Mouse (Mus musculus) ES-Bruce4 (cell line): ENCODE measurements around the gene Srsf5.

Experiments
- CTCF ChIP-seq: IDR thresholded peaks from one replicate; pipeline ENCODE4 v1.8.1; 2011; ENCODE audit warnings: low read depth, low read length
- EP300 ChIP-seq: IDR thresholded peaks from 2 replicates; pipeline ENCODE4 v1.6.1; 2011; ENCODE audit warnings: low read depth, low read length; ENCODE audit not compliant: insufficient read depth
- POLR2A ChIP-seq: IDR thresholded peaks from one replicate; pipeline ENCODE4 v1.8.1; 2011; ENCODE audit warnings: low read length; ENCODE audit not compliant: insufficient read depth

DNA sequence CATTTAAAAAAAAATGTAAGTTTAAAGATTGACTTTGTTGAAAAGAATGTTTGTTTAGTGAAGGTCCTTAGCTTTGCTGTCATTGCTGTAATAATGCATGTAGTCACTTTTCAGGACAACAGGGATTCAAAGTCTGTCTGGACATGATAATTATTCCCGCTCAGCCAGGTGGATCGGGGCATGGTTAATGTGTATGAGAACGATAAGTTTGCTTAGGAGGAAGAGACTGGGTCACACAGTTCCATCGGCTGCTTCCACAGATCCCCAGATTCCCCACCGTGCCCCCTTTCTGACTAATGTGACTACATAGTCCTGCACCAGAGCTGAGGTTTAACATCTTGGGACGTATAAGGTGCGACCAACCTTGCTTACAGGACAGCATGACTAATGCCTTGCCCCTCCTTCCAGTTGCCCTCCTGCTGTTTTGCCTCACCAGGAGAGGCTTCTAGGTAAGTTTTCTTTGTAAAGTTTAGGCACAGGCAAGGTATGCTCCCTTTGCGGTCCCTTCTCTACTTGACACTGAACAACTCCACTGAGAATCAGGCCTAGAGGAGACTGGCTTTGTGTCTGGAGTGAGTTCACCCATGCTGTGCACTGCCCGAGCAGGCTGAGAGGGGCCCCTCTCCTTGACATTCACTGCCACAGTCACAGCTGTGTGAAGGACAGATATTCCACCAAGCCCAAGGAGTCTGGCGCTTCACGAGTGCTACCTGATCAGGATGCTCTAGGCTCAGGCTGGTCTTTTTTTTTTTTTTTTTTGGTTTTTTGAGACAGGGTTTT is 20.9 kb downstream of the Srsf5 start:
- TF ChIP-seq CTCF (no peak), POLR2A (no peak), EP300 (no peak)
